Mouse (Mus musculus) myocyte (in vitro differentiated cells): ENCODE results near the gene Gpr15. TPM values are rescaled to one million over a fixed set of nuclear protein-coding genes. Genes with fewer than 3 reads are reported as not detected.

ENCODE experiments used
- H3K27me3 ChIP-seq: one replicate; pipeline ENCODE4 v1.6.1; 2011; ENCODE audit not compliant: control insufficient read depth, insufficient read depth, insufficient read length
- H3K36me3 ChIP-seq: one replicate; pipeline ENCODE4 v1.6.1; 2011; ENCODE audit not compliant: control insufficient read depth, insufficient read depth
- H3K4me2 ChIP-seq: one replicate; pipeline ENCODE4 v1.6.1; 2011; ENCODE audit warnings: low read depth, control low read depth
- H3K4me3 ChIP-seq: one replicate; pipeline ENCODE4 v1.5.1; 2011; ENCODE audit warnings: mild to moderate bottlenecking, control low read depth, moderate library complexity
- H3K79me2 ChIP-seq: one replicate; pipeline ENCODE4 v1.6.1; 2011; ENCODE audit not compliant: control insufficient read depth, insufficient read depth
- H3ac ChIP-seq: one replicate; pipeline ENCODE4 v1.6.1; 2011; ENCODE audit not compliant: control insufficient read depth, insufficient read length
- CEBPB ChIP-seq: IDR thresholded peaks from 2 replicates; pipeline ENCODE4 v1.6.1; 2011; ENCODE audit warnings: mild to moderate bottlenecking, moderate library complexity; ENCODE audit not compliant: poor library complexity, insufficient read depth, severe bottlenecking
- E2F4 ChIP-seq: IDR thresholded peaks from one replicate; pipeline ENCODE4 v1.6.1; 2011; ENCODE audit warnings: mild to moderate bottlenecking, control low read depth, moderate library complexity; ENCODE audit not compliant: insufficient read depth
- MAX ChIP-seq: IDR thresholded peaks from one replicate; pipeline ENCODE4 v1.6.1; 2011; ENCODE audit warnings: low read depth, mild to moderate bottlenecking, control low read depth
- MYOD1 ChIP-seq, 3 experiments: IDR thresholded peaks; one replicate each; pipeline ENCODE4 v1.6.1; 2011; ENCODE audit warnings: control low read depth in 2 of 3, low read depth in 2 of 3, mild to moderate bottlenecking in 2 of 3, moderate library complexity in 1 of 3; ENCODE audit not compliant: insufficient read length in 2 of 3, control insufficient read depth in 1 of 3
- MYOG ChIP-seq, 3 experiments: IDR thresholded peaks; one replicate each; pipeline ENCODE4 v1.6.1; 2011; ENCODE audit warnings: control low read depth in 2 of 3, low read depth in 2 of 3, mild to moderate bottlenecking in 2 of 3; ENCODE audit not compliant: insufficient read length in 2 of 3, control insufficient read depth in 1 of 3, insufficient read depth in 1 of 3
- POLR2A ChIP-seq: IDR thresholded peaks from one replicate; pipeline ENCODE4 v1.6.1; 2011; ENCODE audit warnings: low read depth, mild to moderate bottlenecking, control low read depth, moderate library complexity; ENCODE audit not compliant: insufficient read length
- POLR2AphosphoS2 ChIP-seq: IDR thresholded peaks from one replicate; pipeline ENCODE4 v1.6.1; 2011; ENCODE audit warnings: low read depth, control low read depth; ENCODE audit not compliant: insufficient read length
- REST ChIP-seq: IDR thresholded peaks from one replicate; pipeline ENCODE4 v1.6.1; 2011; ENCODE audit warnings: mild to moderate bottlenecking, control low read depth, moderate library complexity; ENCODE audit not compliant: insufficient read depth, insufficient read length
- SRF ChIP-seq: IDR thresholded peaks from one replicate; pipeline ENCODE4 v1.6.1; 2011; ENCODE audit warnings: low read depth; ENCODE audit not compliant: control insufficient read depth, insufficient read length
- TCF12 ChIP-seq: IDR thresholded peaks from one replicate; pipeline ENCODE4 v1.6.1; 2011; ENCODE audit warnings: mild to moderate bottlenecking, control low read depth; ENCODE audit not compliant: poor library complexity, insufficient read depth, severe bottlenecking
- TCF3 ChIP-seq: IDR thresholded peaks from one replicate; pipeline ENCODE4 v1.6.1; 2011; ENCODE audit warnings: low read depth, control low read depth; ENCODE audit not compliant: insufficient read length
- USF1 ChIP-seq: IDR thresholded peaks from one replicate; pipeline ENCODE4 v1.6.1; 2011; ENCODE audit warnings: low read depth, mild to moderate bottlenecking, control low read depth, moderate library complexity
- polyA plus RNA-seq: library from polyadenylated mRNA; unstranded; fragments of >200 nt; fragmentation: generic; extraction: Trizol; gene quantifications from one replicate; pipeline ENCODE4 v1.2.1, GENCODE M21; 2012; ENCODE audit warnings: missing spikeins

Gene Gpr15
- polyA plus RNA-seq, 1 experiment = not detected

- H3K79me2 ChIP-seq = no peaks in the 10 kb centered on the region
- TF ChIP-seq TCF3 = no peak
- no peak for TF ChIP-seq USF1
- no peak for TF ChIP-seq CEBPB
- TF ChIP-seq MAX = no peak
- no peak for TF ChIP-seq E2F4
- no peak for TF ChIP-seq SRF
- H3K36me3 ChIP-seq = no peaks in the 10 kb centered on the region
- no peak overlapping the region for H3K4me3 ChIP-seq
- no peak overlapping the region for H3ac ChIP-seq
- H3K27me3 ChIP-seq = no peaks in the 10 kb centered on the region
- no peak overlapping the region for H3K4me2 ChIP-seq
These were observed 9.3 kb downstream of the Gpr15 start for GRCm38 (mm10) chr16:58709536-58709935.

GRCm38 (mm10) chr16:58708601-58709475, 10.0 kb downstream of the Gpr15 start:
- H3ac ChIP-seq = no peak overlapping the region
- H3K79me2 ChIP-seq = no peaks in the 10 kb centered on the region
- no peaks in the 10 kb centered on the region for H3K27me3 ChIP-seq
- no peak overlapping the region for H3K4me3 ChIP-seq
- TF ChIP-seq POLR2AphosphoS2 = no peak
- no peak for TF ChIP-seq MYOD1 (IDR thresholded peaks at IDR 0.05; ENCODE audit: control insufficient read depth in 1 of 3, insufficient read length in 2 of 3, low read depth in 2 of 3)
- no peak for TF ChIP-seq E2F4
- TF ChIP-seq REST = no peak
- TF ChIP-seq POLR2A = no peak
- no peak for TF ChIP-seq MAX
- TF ChIP-seq SRF = no peak
- TF ChIP-seq CEBPB = no peak
- TF ChIP-seq TCF12 = no peak
- TF ChIP-seq USF1 = no peak
- TF ChIP-seq MYOG (IDR thresholded peaks at IDR 0.05; ENCODE audit: control insufficient read depth in 1 of 3, insufficient read depth in 1 of 3, insufficient read length in 2 of 3, low read depth in 2 of 3) = no peak
- H3K36me3 ChIP-seq = no peaks in the 10 kb centered on the region
- no peak overlapping the region for H3K4me2 ChIP-seq

GRCm38 (mm10) chr16:58707276-58707905, 11.5 kb downstream of the Gpr15 start:
- H3K27me3 ChIP-seq = no peaks in the 10 kb centered on the region
- H3K36me3 ChIP-seq = no peaks in the 10 kb centered on the region
- TF ChIP-seq MAX (no peak), SRF (no peak)
- no peak overlapping the region for H3K4me2 ChIP-seq
- H3K4me3 ChIP-seq = no peak overlapping the region
- H3K79me2 ChIP-seq = no peaks in the 10 kb centered on the region
- H3ac ChIP-seq = no peak overlapping the region

- H3ac ChIP-seq = no peak overlapping the region
- TF ChIP-seq CEBPB (no peak), POLR2A (no peak), E2F4 (no peak), USF1 (no peak), POLR2AphosphoS2 (no peak), SRF (no peak), MYOG (IDR thresholded peaks at IDR 0.05; ENCODE audit: control insufficient read depth in 1 of 3, insufficient read depth in 1 of 3, insufficient read length in 2 of 3, low read depth in 2 of 3) (no peak), MAX (no peak), REST (no peak), MYOD1 (IDR thresholded peaks at IDR 0.05; ENCODE audit: control insufficient read depth in 1 of 3, insufficient read length in 2 of 3, low read depth in 2 of 3) (no peak), TCF12 (no peak), TCF3 (no peak)
- H3K4me2 ChIP-seq = no peak overlapping the region
- no peaks in the 10 kb centered on the region for H3K36me3 ChIP-seq
- H3K79me2 ChIP-seq = no peaks in the 10 kb centered on the region
- no peak overlapping the region for H3K4me3 ChIP-seq
- no peaks in the 10 kb centered on the region for H3K27me3 ChIP-seq
These were observed 13.9 kb downstream of the Gpr15 start for GRCm38 (mm10) chr16:58704999-58705398.

- peak overlapping the region; percentile 67 for H3K4me2 ChIP-seq
- TF ChIP-seq MYOG (IDR thresholded peaks at IDR 0.05; ENCODE audit: control insufficient read depth in 1 of 3, insufficient read depth in 1 of 3, insufficient read length in 2 of 3, low read depth in 2 of 3) (no peak), SRF (no peak), TCF12 (no peak), MAX (no peak), MYOD1 (IDR thresholded peaks at IDR 0.05; ENCODE audit: control insufficient read depth in 1 of 3, insufficient read length in 2 of 3, low read depth in 2 of 3) (no peak), CEBPB (peak; percentile 61; the same call in 1 of the 2 replicates), E2F4 (no peak)
- no peaks in the 10 kb centered on the region for H3K27me3 ChIP-seq
- no peak overlapping the region for H3ac ChIP-seq
- no peak overlapping the region for H3K4me3 ChIP-seq
- no peaks in the 10 kb centered on the region for H3K36me3 ChIP-seq
- no peaks in the 10 kb centered on the region for H3K79me2 ChIP-seq
These were observed 15.3 kb downstream of the Gpr15 start for GRCm38 (mm10) chr16:58703382-58704124.
